Mouse (Mus musculus) gastrocnemius, postnatal 14 days (tissue): Measurements from ENCODE around the gene Mettl8. TPM values are rescaled to one million over a fixed set of nuclear protein-coding genes. Genes with fewer than 3 reads are reported as not detected.

Experiments
- DNase-seq: peaks from one replicate; pipeline ENCODE4 v3.0.0; 2021; ENCODE audit warnings: mixed read lengths
- intact Hi-C: fragments of 180-260 bp; cut with DNase I; formaldehyde crosslinking; loops from one replicate; pipeline ENCODE4 v1.15.1; 2025; ENCODE audit warnings: low total_unique reads
- total RNA-seq, 2 experiments: library from RNA; stranded (reverse); gene quantifications; 2 replicates each; pipeline ENCODE4 v1.2.3; 2021

The Mettl8 gene
- total RNA-seq, 2 experiments from 2014 or later = 5.6 to 6.0 TPM

DNA sequence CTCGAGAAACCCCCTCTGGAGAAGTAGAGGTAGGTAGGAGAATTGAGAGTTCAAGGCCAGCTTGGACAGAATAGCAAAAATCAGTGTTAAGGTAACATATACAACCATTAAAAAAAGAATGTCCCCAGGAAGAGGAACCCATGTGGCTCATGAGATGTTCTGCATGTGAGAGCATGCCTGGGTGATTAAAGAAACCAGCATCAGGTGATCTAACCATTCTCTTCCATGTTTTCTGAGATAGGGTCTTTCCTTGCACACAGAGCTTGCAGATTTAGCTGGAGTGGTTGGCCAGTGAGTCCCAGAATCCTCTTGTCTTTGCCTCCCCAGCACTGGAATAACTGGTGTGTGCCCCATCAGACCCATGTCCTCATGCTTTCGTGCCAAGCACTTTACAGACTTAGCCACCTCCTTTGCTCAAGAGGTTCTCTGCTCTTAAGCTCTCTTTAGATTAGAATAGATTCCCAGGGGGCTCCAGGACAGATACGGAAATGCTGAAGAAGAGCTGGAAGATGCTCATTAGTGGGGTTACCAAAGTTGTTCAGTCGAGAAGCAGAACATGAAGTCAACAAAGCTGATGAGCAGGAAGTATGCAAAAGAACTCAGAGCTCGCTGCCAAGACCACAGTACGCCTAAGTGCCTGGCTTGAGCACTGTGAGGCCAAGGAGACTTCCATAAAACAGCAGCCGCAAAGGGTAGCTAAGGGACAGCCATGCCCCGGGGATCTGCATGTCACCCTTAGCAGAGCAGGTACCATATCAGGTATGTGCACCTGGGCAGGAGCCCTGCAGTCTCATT is 110.7 kb downstream of the Mettl8 start:
- intact Hi-C loops = no loop called here
- DNase-seq = no peak

- no peak for DNase-seq
- intact Hi-C loops = no loop called here
Measured at GRCm38 (mm10) chr2:70940826-70941225, 114.6 kb downstream of the Mettl8 start.

- DNase-seq = no peak
- intact Hi-C loops = no loop called here
Measured at GRCm38 (mm10) chr2:70938844-70939494, 116.4 kb downstream of the Mettl8 start.

- no peak for DNase-seq
- intact Hi-C loops = no loop called here
Measured at GRCm38 (mm10) chr2:70934772-70935171, 120.6 kb downstream of the Mettl8 start.

GRCm38 (mm10) chr2:70933516-70933915 is 121.9 kb downstream of the Mettl8 start:
- intact Hi-C loops = no loop called here
- no peak for DNase-seq

DNA sequence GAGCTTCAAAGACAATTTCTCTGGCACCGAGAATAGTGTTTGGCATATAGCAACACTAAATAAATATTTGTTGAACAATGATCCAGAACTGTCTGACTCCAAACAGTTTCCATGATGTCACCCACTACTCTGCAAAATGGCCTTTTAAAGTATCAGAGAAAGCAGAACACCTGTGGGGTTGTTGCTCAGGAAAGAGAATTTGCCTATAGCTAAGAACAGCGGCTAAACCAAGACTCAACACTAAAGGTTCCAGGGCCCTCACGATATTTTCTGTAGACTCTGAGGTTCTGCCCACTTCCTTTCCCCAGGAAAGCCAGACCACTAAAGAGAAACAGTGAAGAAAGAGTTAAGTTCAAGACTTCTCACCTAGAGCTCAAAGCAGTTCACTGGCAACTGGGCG is 122.4 kb downstream of the Mettl8 start:
- intact Hi-C loops = no loop called here
- DNase-seq = no peak

DNA sequence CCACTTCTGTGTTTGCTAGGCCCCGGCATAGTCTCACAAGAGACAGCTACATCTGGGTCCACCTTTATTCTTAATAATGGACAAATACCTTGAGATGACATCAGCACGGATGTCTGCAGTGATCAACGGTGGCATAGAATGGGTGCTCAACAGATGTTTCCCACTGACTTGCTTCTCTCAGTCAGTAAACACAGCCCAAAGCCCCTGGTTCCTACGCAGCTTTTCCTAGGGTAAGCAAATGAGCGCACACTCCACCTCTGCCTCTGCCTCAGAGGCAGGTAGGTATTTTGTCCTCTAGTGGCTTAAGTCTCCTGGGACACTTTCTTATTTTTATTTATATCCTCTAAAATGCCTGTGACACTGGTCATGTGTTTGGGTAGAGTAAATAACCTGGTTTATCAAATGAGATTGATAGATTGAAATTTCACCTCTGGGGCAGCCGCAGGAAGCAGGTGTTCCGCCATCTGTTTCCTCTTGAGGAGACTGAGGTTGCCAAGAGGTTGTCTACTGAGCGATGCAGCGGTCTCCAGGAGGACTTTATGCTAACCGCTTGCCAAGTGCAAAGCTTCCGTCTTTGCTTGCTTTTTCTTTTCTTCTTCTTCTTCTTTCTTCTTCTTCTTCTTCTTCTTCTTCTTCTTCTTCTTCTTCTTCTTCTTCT is 124.6 kb downstream of the Mettl8 start:
- intact Hi-C loops = no loop called here
- DNase-seq = no peak

DNA sequence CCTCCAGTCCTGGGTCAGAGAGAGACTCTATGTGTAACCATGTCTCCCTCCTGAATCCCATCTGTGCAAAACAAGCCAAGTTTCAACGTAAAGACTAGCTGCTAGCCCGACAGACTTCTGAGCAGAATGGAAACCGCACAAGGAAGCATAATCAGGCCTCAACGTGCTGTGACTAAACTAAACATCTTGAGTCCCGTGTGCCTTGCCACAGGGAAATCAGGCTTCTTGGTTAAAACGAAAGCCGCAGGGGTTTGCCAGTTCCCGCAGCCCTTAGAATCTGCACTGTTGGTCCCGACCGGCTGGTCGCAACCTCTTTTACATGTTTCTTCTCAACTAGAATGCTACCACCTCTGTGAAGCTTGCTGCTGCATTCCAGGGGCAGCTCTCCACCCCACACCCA is 125.7 kb downstream of the Mettl8 start:
- DNase-seq = no peak
- intact Hi-C loops = no loop called here

GRCm38 (mm10) chr2:70924049-70924448 is 131.3 kb downstream of the Mettl8 start:
- intact Hi-C loops = no loop called here
- no peak for DNase-seq

DNA sequence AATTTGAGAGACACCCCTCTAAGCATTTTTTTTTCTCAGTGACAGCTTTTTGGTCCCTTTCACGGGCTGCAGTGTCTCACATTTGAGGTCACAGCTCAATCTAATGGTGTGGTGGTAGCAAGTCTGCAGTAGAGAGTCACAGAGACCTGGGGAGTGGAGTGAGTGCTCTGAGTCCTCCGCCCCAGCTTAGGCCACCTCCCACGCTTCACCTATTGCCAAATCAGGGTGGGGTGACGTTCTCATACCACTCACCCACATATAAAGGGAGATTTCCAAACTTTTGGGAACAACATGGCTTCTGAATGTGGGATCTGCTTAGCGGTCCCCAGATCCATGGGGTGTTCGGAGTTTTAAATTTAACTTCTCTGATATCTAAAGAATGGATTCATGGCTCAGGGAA is 132.6 kb downstream of the Mettl8 start:
- no peak for DNase-seq
- intact Hi-C loops = no loop called here

GRCm38 (mm10) chr2:70920937-70921596 is 134.3 kb downstream of the Mettl8 start:
- intact Hi-C loops = no loop called here
- DNase-seq = no peak

DNA sequence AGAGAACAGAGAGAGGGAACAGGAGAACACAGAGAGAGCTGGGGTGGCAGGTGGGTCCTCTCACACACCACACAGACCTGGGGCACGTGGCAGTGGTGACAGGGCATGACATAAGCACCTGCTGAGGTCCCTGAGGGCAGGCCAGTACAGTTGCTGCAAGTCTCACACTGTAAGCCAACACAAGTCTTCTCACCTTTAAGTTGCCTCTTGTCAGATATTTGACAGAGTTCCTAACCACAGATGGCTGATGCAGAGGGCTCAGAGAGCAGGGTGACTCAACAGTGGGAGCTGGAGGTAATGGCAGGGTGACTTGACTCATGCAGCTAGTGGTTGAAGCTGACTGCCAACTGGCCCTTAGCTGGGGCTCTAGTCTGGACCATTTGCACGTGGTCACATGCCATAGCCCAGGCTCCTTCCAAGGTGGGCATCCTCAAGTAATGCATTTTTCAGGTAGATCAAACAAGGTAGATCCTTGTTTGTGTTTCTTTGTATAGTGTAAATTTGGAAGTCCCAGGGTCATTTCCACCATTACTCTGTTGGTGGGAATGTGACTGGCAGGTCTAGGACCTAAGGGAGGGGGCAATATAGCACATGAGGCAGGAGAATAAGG is 135.4 kb downstream of the Mettl8 start:
- intact Hi-C loops = no loop called here
- no peak for DNase-seq

GRCm38 (mm10) chr2:70918516-70918915 is 136.9 kb downstream of the Mettl8 start:
- intact Hi-C loops = no loop called here
- no peak for DNase-seq

Other genes with a start within 250 kb of the Mettl8 start
- 10 to 100 TPM; 26.7 to 31.5 TPM for gene Tlk1, start 229.9 kb downstream of the Mettl8 start, total RNA-seq
- gene Dcaf17, start 255 bp downstream of the Mettl8 start, total RNA-seq = 1 to 10 TPM; 4.4 to 5.0 TPM
- gene Cybrd1, start 62.3 kb upstream of the Mettl8 start, total RNA-seq = 1 to 10 TPM; 1.9 to 2.0 TPM
- gene Dync1i2, start 156.1 kb upstream of the Mettl8 start, total RNA-seq = 10 to 100 TPM; 44.4 to 45.1 TPM